Mouse (Mus musculus) embryo, embryonic 10 days (tissue): ENCODE measurements around the gene Acp2.

Experiments used
- DNase-seq: peaks from one replicate; pipeline ENCODE4 v3.0.0-alpha.2; 2015; ENCODE audit warnings: low spot score

Gene Acp2

GRCm38 (mm10) chr2:91202222-91202971, at the start of gene Acp2, which contains the start of gene Nr1h3:
TSS of gene Acp2 (plus strand) at chr2:91202885.
TSS of gene Nr1h3 (minus strand) at chr2:91202834.
- peak; percentile 97 for DNase-seq

GRCm38 (mm10) chr2:91152885-91153377, 49.8 kb upstream of the Acp2 start:
- DNase-seq = no peak

- no peak for DNase-seq
Observed at GRCm38 (mm10) chr2:91154091-91154490, 48.6 kb upstream of the Acp2 start.

DNA sequence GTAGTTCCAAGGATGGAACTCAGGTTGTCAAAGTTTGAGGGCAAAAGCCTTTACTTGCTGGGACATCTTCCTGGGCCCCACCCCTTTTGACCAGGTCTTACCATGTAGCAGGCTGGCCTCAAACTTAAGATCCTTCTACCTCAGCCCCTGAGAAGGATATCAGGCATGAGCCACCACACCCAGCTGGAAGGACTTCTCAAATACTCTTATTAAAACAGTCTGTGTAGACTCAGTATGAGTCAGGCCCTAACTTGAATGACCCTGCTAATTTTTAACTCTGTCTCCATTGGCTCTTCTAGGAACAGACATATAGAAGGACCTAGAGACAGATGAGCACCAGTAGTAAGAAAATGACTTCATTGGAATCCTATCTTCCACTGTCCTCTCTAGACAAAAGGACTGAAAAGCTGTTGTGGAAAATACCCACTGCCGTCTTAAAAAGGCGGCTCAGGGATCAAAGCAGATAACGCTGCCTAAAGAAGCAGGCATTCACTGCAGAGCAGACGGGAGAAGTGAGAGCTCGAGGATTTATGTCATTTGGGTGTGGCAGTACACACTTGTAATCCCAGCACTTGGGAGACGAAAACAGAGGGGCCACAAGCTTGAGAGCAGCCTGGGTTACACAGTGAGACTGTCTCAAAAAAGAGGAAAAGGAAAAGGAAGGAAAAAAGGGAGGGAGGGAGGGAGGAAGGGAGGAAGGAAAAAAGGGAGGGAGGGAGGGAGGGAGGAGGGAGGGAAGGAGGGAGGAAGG, 45.5 kb upstream of the Acp2 start:
- no peak for DNase-seq

DNA sequence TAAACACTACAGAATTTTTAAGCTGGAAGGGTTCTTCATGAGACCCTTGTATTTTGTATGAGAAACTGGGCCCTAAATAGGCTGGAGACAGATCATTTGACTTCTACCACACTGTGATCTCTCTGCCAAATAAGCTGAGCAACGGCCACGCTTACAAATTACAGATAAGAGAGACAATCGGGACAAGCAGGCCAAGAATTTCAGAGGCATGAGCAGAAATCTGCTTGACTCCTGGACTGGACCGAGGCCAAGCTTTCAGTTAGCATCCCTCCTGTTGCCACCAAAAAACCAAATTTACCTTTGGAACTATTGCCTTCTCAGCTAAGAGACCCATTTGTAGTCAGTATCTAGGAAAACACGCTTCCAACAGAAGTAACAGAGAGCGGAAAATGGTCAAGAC, 42.1 kb upstream of the Acp2 start:
- DNase-seq = no peak

- no peak for DNase-seq
Observed at GRCm38 (mm10) chr2:91162952-91163351, 39.7 kb upstream of the Acp2 start.

DNA sequence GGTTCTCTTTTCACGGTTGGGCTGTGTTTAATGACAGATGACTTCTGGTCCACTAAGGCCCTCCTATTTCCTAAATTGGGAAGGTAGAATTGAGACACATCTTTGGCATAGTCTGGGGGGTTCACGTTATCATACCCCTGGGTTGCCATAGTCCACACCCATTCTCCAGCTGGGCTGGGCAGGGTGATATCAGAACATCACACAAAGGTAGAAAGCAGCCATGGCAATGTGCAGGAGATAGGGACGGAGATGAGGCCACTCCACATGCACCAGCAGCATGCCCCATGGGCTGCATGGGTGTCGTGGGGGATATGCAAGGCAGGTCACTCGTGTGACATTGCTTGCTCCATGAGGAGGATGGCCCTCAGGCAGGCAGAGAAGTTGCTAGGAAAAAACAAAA, 39.2 kb upstream of the Acp2 start:
- DNase-seq = no peak

GRCm38 (mm10) chr2:91164991-91165390, 37.7 kb upstream of the Acp2 start:
- no peak for DNase-seq

- no peak for DNase-seq
Observed at GRCm38 (mm10) chr2:91167629-91168028, 35.1 kb upstream of the Acp2 start.

GRCm38 (mm10) chr2:91169587-91170322, 32.9 kb upstream of the Acp2 start:
- DNase-seq = no peak

DNA sequence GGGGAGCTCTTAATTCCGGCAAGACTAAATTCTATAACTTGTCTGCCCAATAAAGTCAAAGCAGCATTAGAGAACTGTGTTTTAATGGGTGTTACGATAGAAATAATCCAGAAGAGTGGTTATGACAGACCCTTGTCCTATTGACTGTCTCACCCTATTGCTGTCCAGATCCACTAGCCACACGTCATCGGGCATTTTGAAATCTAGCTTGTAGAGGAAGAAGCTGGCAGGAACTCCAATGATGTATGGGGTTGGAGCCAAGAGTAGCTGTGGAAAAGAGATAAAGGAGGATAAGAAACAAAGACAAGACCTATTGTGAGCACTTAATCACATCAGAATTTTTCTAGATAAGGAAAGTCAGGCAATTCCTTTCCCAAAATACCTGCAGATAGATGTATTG, 27.2 kb upstream of the Acp2 start:
- DNase-seq = no peak

DNA sequence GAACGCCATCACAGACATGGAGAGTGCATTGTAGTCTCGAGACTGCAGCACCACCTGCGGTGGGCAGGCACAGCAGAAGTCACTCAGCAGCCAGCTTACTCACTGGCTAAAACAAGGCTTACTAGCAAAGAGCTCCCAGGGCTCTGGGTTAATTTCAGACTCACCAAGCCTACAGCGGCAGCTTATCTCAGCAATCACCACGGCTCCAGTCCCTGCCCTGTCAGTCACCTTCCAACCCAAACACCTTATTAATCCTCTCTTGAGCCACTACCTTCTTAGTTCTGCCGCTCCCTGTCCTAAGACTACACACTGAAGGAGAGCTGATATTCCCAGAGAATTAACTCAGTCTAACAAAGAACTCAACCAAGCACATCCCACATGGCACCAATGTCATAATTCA, 26.5 kb upstream of the Acp2 start:
- no peak for DNase-seq

- DNase-seq = peak; percentile 12
Observed at GRCm38 (mm10) chr2:91179825-91180224, 22.9 kb upstream of the Acp2 start.

DNA sequence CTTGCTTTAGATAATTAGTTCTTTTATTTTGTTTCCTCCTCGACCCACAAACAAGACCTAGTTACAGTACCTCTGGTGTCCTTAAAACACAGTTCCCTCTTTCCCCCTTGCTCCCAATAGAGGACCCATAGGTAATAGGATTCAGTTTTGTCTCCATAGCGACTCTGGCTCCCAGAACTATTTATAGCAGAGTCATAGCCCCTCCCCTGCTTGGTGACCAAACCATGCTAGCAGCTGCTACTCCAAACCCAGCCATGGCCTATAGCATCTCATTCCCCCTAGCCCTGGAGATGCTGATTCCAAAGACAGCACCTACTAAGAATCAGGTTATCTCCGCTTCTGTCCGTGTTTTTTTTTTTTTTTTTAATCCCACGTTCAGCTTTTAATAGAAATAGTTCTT, 22.0 kb upstream of the Acp2 start:
- DNase-seq = no peak

DNA sequence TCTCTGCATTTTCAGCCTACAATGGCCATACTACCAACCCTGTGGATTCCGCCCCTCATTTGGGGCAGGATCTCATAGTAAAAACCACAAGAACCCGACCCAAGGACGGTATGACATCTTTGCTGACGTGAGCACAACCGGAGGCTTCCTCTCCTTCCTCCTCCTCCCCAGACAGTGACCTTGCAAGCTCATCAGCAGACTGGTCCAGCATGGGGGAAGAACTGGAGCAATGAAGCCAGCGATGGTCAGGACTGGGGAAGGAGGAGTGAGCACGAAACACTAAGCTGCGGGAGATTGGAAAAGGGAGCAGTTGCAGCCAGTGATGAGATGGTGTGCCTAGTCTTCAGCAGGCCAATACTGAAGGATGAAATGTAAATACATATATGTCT, 20.7 kb upstream of the Acp2 start:
- no peak for DNase-seq

GRCm38 (mm10) chr2:91182405-91183147, 20.1 kb upstream of the Acp2 start:
- peak; percentile 90 for DNase-seq

DNA sequence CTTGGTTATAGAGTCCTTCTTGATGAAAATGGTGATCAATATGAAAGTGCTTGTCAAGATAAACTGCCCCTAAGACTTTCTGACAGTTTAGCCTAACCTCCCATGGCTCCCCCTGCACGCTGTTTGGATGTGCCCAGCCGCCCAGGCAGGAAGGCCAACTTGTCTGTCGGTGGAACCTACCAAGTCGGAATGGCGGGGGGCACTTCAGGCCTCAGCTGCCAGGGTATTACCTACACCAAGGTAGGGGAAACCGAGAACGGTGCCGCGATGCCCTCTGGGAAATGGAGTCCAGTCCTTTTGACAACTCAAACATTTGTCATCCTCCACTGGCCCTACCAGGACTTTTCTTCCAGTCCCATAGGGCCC, 19.6 kb upstream of the Acp2 start:
- peak; percentile 97 for DNase-seq

DNA sequence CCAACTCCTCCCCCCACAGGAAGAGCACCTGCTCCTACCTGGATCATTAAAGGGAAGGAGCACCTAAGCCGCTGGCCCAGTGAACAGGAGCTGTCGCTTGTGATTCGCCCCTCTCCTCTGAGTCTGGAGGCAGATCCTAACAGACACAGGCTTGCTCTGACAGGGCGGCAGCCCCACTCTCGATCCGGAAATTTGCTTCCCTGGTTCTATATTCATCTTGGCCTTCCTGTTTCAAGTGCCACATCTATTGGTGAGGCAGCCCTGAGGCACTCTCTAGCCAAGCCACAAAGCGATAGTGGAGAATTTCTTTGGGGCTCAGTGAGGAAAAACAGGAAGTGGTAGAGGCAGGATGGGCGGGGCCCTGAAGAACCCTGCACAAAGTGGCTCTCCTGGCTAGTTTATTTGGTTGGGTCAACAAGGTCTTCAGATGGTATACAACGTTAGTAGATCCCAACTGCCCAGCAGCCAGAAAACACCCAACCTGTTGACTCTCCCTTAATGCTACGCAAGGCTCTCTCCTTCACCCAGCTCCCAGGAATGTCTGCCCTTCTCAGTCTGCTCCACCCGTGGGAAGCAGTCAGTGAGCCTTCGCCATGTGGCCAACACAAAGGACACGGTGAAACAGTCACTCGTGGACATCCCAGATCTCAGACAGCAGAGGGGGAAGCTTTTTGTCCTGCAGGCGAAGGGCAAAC, 18.8 kb upstream of the Acp2 start, which contains the start of gene Madd:
Madd (minus strand) TSS at position 127 of the 695 bp plus-strand sequence.
- no peak for DNase-seq

GRCm38 (mm10) chr2:91186208-91186607, 16.5 kb upstream of the Acp2 start:
- DNase-seq = no peak

DNA sequence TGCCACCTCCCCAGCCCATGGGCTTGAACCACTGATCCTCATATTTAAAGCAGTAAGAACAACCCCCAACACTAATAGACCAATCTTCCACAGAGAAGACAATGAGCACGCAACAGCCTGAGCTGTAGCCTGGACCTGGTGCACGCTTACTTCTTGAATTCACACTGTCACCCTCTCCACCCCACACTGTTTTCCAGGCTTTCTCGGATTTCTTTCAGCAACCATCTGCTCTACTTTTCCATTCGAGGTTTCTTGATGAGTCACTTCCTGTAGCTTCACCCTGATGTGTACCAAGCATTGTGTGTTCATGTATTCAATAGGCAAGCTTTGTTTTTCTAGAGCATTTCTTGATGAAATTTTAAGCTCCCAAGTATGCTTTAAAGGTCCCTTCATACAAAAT, 15.3 kb upstream of the Acp2 start:
- DNase-seq = no peak

- no peak for DNase-seq
Observed at GRCm38 (mm10) chr2:91190501-91190900, 12.2 kb upstream of the Acp2 start.
